Mouse (Mus musculus) heart, adult 2 months (tissue): ENCODE data around the gene Btbd11. TPM values are rescaled to one million over a fixed set of nuclear protein-coding genes. Genes with fewer than 3 reads are reported as not detected.

Source experiments
- DNase-seq, 2 experiments: peaks; one replicate each; pipeline ENCODE4 v3.0.0; 2021
- H3K27ac ChIP-seq: fragments of 200-600 bp; 2 replicates; pipeline ENCODE4 v1.8.1; 2022
- H3K27me3 ChIP-seq: fragments of 200-500 bp; 2 replicates; pipeline ENCODE4 v1.6.1; 2012; ENCODE audit warnings: mild to moderate bottlenecking, low read length, inconsistent platforms, mixed read lengths; ENCODE audit not compliant: control insufficient read depth, insufficient read depth
- H3K36me3 ChIP-seq: fragments of 200-500 bp; 2 replicates; pipeline ENCODE4 v1.6.1; 2012; ENCODE audit warnings: low read length, inconsistent platforms; ENCODE audit not compliant: control insufficient read depth, insufficient read depth
- H3K4me1 ChIP-seq: fragments of 200-500 bp; 2 replicates; pipeline ENCODE4 v1.6.1; 2011; ENCODE audit warnings: low read length; ENCODE audit not compliant: control insufficient read depth, insufficient read depth
- H3K4me3 ChIP-seq: fragments of 200-600 bp; 2 replicates; pipeline ENCODE4 v1.8.1; 2022
- H3K79me2 ChIP-seq: fragments of 200-500 bp; replicated peaks from 2 replicates; pipeline ENCODE4 v1.6.1; 2012; ENCODE audit warnings: mild to moderate bottlenecking, inconsistent platforms, low read length, moderate library complexity, mixed read lengths; ENCODE audit not compliant: control insufficient read depth, insufficient read depth
- H3K9ac ChIP-seq: fragments of 200-500 bp; 2 replicates; pipeline ENCODE4 v1.6.1; 2012; ENCODE audit warnings: low read depth, mild to moderate bottlenecking, control low read depth, inconsistent platforms, low read length, mixed read lengths
- CTCF ChIP-seq: fragments of 200-600 bp; IDR thresholded peaks from 2 replicates; pipeline ENCODE4 v1.8.1; 2022; ENCODE audit warnings: antibody characterized with exemption, mild to moderate bottlenecking, moderate library complexity
- EP300 ChIP-seq: fragments of 200-500 bp; IDR thresholded peaks from 2 replicates; pipeline ENCODE4 v1.6.1; 2011; ENCODE audit warnings: low read depth, low read length, control low read depth; ENCODE audit not compliant: insufficient read depth
- POLR2A ChIP-seq: fragments of 200-500 bp; IDR thresholded peaks from 2 replicates; pipeline ENCODE4 v1.6.1; 2011; ENCODE audit warnings: mild to moderate bottlenecking, low read depth, low read length, control low read depth; ENCODE audit not compliant: insufficient read depth
- WGBS: fragments of 180-500 bp; shearing (Covaris S2); methylation state at CpG from one replicate; pipeline ENCODE4 v1.1.7; 2018; 5-methylcytosine and 5-hydroxymethylcytosine counted together
- intact Hi-C: fragments of 180-260 bp; cut with DNase I; formaldehyde crosslinking; loops from one replicate; pipeline ENCODE4 v1.15.1; 2025
- polyA plus RNA-seq: library from polyadenylated mRNA; depleted of rRNA; stranded (reverse); fragments of >200 nt; gene quantifications from 2 replicates; pipeline ENCODE4 v1.2.3, GENCODE M21; 2012
- total RNA-seq, 2 experiments: library from RNA; stranded (reverse); gene quantifications; 2 replicates each; pipeline ENCODE4 v1.2.3; 2021

The Btbd11 gene
- total and polyA plus RNA-seq, 3 experiments = 1.4 to 2.7 (median 1.8) TPM

DNA sequence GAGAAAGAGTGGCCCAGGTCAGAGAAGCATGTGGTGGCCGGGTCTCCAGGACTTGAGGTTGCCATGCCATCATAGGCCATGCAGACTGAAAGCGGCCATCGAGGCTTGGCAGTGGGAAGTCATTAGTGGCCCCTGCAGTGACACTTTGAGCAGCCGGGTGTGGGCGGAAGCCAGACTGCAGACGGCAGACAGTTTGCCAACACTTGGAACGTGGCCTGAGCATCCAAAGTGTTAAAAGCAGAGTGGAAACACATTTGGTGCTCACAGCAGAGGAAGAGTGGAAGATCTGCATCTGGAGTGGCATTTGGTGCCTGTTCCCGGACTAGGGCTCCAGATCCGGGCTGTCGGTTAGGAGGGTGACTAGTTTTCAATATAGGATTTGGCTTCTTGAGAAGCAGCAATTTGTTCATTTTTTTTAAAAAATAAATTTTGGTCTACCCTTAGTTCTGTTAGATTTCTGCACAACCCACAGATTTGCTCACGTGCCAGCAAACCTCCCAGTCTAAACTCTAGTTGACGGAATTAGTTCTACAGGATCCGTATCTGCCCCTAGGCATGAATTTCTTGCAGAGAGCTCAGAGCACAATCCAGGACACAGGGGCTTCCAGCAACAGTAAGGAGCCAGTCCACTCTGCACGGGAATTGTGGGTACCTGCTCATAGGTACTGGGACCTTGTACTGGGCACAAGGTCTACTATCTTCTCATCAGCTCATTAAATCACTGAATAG, 222.1 kb downstream of the Btbd11 start:
- Histone ChIP-seq H3K36me3 (no peaks in the 10 kb centered on the region), H3K79me2 (no peaks in the 10 kb centered on the region), H3K9ac (no peak overlapping the region), H3K27me3 (no peaks in the 10 kb centered on the region), H3K27ac (no peak overlapping the region), H3K4me1 (no peaks in the 10 kb centered on the region), H3K4me3 (no peak overlapping the region)
- 79% methylated on average over 14 of the region's 14 CpGs for WGBS
- intact Hi-C loops = loop anchor here (5.0 kb wide), 1 partner anchor 136 kb away; no protein-coding TSS in a partner anchor
- DNase-seq = no peak
- TF ChIP-seq EP300 (no peak), POLR2A (no peak), CTCF (no peak)

- H3K9ac ChIP-seq = no peak overlapping the region
- H3K79me2 ChIP-seq = no peaks in the 10 kb centered on the region
- TF ChIP-seq POLR2A = no peak
- TF ChIP-seq CTCF = no peak
- no peak for TF ChIP-seq EP300
- no peak for DNase-seq
- no peak overlapping the region for H3K27ac ChIP-seq
- intact Hi-C loops = no loop called here
- no peak overlapping the region for H3K4me3 ChIP-seq
- H3K36me3 ChIP-seq = no peaks in the 10 kb centered on the region
- 61% methylated on average over 8 of the region's 8 CpGs for WGBS
- no peaks in the 10 kb centered on the region for H3K27me3 ChIP-seq
- no peaks in the 10 kb centered on the region for H3K4me1 ChIP-seq
Measured at GRCm38 (mm10) chr10:85617080-85617479, 230.5 kb downstream of the Btbd11 start.

GRCm38 (mm10) chr10:85617501-85618417, 231.1 kb downstream of the Btbd11 start:
- H3K79me2 ChIP-seq = no peaks in the 10 kb centered on the region
- 82% methylated on average over 12 of the region's 12 CpGs for WGBS
- H3K9ac ChIP-seq = no peak overlapping the region
- H3K36me3 ChIP-seq = no peaks in the 10 kb centered on the region
- no peak overlapping the region for H3K4me3 ChIP-seq
- no peaks in the 10 kb centered on the region for H3K4me1 ChIP-seq
- no peaks in the 10 kb centered on the region for H3K27me3 ChIP-seq
- intact Hi-C loops = no loop called here
- no peak for DNase-seq
- no peak overlapping the region for H3K27ac ChIP-seq
- TF ChIP-seq POLR2A = no peak
- no peak for TF ChIP-seq EP300
- no peak for TF ChIP-seq CTCF

- WGBS = 61% methylated on average over 6 of the region's 6 CpGs
- H3K4me3 ChIP-seq = no peak overlapping the region
- no peak overlapping the region for H3K9ac ChIP-seq
- H3K36me3 ChIP-seq = no peaks in the 10 kb centered on the region
- no peak for DNase-seq
- TF ChIP-seq POLR2A (no peak), EP300 (no peak), CTCF (no peak)
- no peaks in the 10 kb centered on the region for H3K79me2 ChIP-seq
- intact Hi-C loops = loop anchor here (10.0 kb wide), 1 partner anchor 236 kb away; the partner anchor contains the start of gene Btbd11
- no peaks in the 10 kb centered on the region for H3K27me3 ChIP-seq
- no peak overlapping the region for H3K27ac ChIP-seq
- no peaks in the 10 kb centered on the region; the same call in 1 of the 2 replicates for H3K4me1 ChIP-seq
Measured at GRCm38 (mm10) chr10:85621067-85621466, 234.5 kb downstream of the Btbd11 start.

- Histone ChIP-seq H3K79me2 (no peaks in the 10 kb centered on the region), H3K4me3 (peak overlapping the region; percentile 43), H3K27ac (no peak overlapping the region), H3K9ac (peak overlapping the region; percentile 14), H3K27me3 (no peaks in the 10 kb centered on the region), H3K36me3 (no peaks in the 10 kb centered on the region), H3K4me1 (no peaks in the 10 kb centered on the region; the same call in 1 of the 2 replicates)
- WGBS = 7% methylated on average over 31 of the region's 31 CpGs
- peak; percentile 33 to 40 for DNase-seq
- TF ChIP-seq POLR2A (no peak), EP300 (0 out of 2 replicates have a peak, but pooled peaks have one; percentile 17), CTCF (peak; percentile 62)
- intact Hi-C loops = loop anchor here (1.0 to 10.0 kb wide), 3 partner anchors 240 to 472 kb away; partner anchors contain the start of gene Btbd11
Measured at GRCm38 (mm10) chr10:85624504-85625169, 238.0 kb downstream of the Btbd11 start.
